Mouse (Mus musculus): Measurements from ENCODE around the gene Sesn2.
"Not testable (repeated sequence)": the region's sequence is repeated elsewhere in the genome, so short reads cannot be mapped to it uniquely, and the experiment has no call there.

Sesn2 gene

GRCm38 (mm10) chr4:132513395-132514273, 3.3 kb upstream of the Sesn2 start:
- DNase-seq, result peak; percentile 36 to 39

GRCm38 (mm10) chr4:132512080-132512479, 1.8 kb upstream of the Sesn2 start:
- DNase-seq, result no peak

- DNase-seq, result peak; percentile 86 to 89
These were observed 542 bp downstream of the Sesn2 start for GRCm38 (mm10) chr4:132509621-132510296.

- DNase-seq, result no peak
These were observed 3.1 kb downstream of the Sesn2 start for GRCm38 (mm10) chr4:132507210-132507609.

GRCm38 (mm10) chr4:132506250-132506649, 4.1 kb downstream of the Sesn2 start:
- DNase-seq, result no peak

GRCm38 (mm10) chr4:132505800-132506199, 4.5 kb downstream of the Sesn2 start:
- DNase-seq, result no peak

- no peak for DNase-seq
These were observed 5.1 kb downstream of the Sesn2 start for GRCm38 (mm10) chr4:132505034-132505738.

GRCm38 (mm10) chr4:132503344-132503743, 7.0 kb downstream of the Sesn2 start:
- no peak for DNase-seq

- no peak for DNase-seq
These were observed 8.7 kb downstream of the Sesn2 start for GRCm38 (mm10) chr4:132501639-132502038.

- DNase-seq, result no peak
These were observed 15.9 kb downstream of the Sesn2 start for GRCm38 (mm10) chr4:132494271-132494918.

GRCm38 (mm10) chr4:132492178-132493060, 17.9 kb downstream of the Sesn2 start:
- DNase-seq, result peak; percentile 94 to 95

- peak; percentile 18 to 44 for DNase-seq
These were observed 18.6 kb downstream of the Sesn2 start for GRCm38 (mm10) chr4:132491748-132492147.

- DNase-seq, result no peak
These were observed 19.2 kb downstream of the Sesn2 start for GRCm38 (mm10) chr4:132491057-132491456.

- no peak for DNase-seq
These were observed 19.9 kb downstream of the Sesn2 start for GRCm38 (mm10) chr4:132490273-132491010.

- no peak for DNase-seq
These were observed 21.3 kb downstream of the Sesn2 start for GRCm38 (mm10) chr4:132488976-132489375.

GRCm38 (mm10) chr4:132488521-132488920, 21.8 kb downstream of the Sesn2 start:
- DNase-seq, result no peak

- DNase-seq, result no peak
These were observed 25.5 kb downstream of the Sesn2 start for GRCm38 (mm10) chr4:132484820-132485219.

GRCm38 (mm10) chr4:132484231-132484630, 26.1 kb downstream of the Sesn2 start:
- DNase-seq, result no peak

- no peak for DNase-seq
These were observed 27.2 kb downstream of the Sesn2 start for GRCm38 (mm10) chr4:132482956-132483608.

GRCm38 (mm10) chr4:132482104-132482503, 28.2 kb downstream of the Sesn2 start:
- not testable (repeated sequence) for DNase-seq

Data from cerebellum, postnatal 10 days (tissue).